Mouse (Mus musculus) yolk sac, embryonic 10.5 days (tissue): ENCODE data around the gene Ahnak.
"Not testable (repeated sequence)": the region's sequence is repeated elsewhere in the genome, so short reads cannot be mapped to it uniquely, and the experiment has no call there.

ENCODE experiments used
- DNase-seq: peaks from one replicate; pipeline ENCODE4 v3.0.0-alpha.2; 2017; ENCODE audit warnings: low spot score

The Ahnak gene

DNA sequence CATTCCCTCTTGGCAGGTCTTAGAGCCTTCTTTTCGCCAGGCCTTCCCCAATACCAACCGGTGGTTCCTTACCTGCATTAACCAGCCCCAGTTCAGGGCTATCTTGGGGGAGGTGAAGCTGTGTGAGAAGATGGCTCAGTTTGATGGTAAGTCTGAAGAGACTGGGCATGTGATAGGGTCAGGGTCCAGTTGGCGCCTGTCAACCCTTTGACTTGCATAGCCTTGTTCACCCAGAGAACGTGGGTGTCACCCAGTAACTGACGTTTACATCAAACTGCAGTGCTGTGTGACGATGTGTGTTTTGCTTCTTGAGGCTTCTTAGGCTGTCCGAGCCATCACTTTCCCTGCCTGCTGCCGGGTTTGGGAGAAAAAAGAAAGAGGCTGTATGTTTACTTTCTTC is 16.6 kb upstream of the Ahnak start:
- not testable (repeated sequence) for DNase-seq

GRCm38 (mm10) chr19:8974638-8975037 is 14.4 kb upstream of the Ahnak start:
- DNase-seq: no peak

- no peak for DNase-seq
These were observed 13.6 kb upstream of the Ahnak start for GRCm38 (mm10) chr19:8975491-8975890.

GRCm38 (mm10) chr19:8976535-8976934 is 12.5 kb upstream of the Ahnak start:
- no peak for DNase-seq

GRCm38 (mm10) chr19:8980771-8981170 is 8.3 kb upstream of the Ahnak start:
- no peak for DNase-seq

- no peak for DNase-seq
These were observed 7.5 kb upstream of the Ahnak start for GRCm38 (mm10) chr19:8981450-8982168.

- no peak for DNase-seq
These were observed 6.6 kb upstream of the Ahnak start for GRCm38 (mm10) chr19:8982303-8983149.

- peak; percentile 54 for DNase-seq
These were observed 5.9 kb upstream of the Ahnak start for GRCm38 (mm10) chr19:8983150-8983650.

- peak; percentile 71 for DNase-seq
These were observed 4.7 kb upstream of the Ahnak start for GRCm38 (mm10) chr19:8984255-8984868.

DNA sequence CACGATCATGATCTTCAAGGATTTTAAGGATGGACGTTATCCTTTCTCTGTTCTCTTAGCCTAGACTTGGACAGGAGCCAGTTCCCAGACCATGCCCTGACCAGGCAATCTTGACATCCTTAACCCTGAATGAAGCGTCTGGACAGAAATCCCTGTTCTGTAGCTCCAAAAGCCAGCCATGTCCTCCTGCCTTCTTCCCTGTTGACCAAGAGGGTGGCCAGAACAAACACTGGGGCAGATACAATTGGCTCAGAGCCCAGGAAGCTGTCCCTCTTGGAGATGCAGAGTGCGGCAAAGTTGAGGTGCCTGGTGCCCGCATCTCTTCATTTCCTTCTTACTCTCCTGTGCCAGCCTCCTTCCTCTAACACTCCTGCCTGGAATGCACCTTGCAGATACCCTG is 3.2 kb upstream of the Ahnak start:
- no peak for DNase-seq

DNA sequence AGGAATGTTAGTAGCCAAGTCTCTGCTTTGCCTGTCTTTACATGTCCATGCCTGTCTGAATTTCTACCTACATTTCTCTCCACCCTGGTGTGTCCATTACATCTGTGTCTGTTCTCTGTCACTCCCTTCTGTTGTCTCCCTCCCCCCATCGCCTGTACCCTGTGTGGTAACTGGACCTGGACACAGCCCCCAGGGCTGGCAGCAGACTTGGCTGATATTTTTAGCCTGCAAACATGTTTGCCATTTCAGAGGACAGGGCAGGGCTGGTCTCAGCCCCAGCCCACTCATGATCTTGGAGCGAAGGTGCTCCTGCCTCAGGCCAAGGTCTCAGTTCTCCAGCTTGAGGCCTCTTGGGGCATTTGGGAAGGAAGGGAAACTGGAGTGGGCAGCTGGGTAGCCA is 1.3 kb upstream of the Ahnak start:
- DNase-seq: no peak

DNA sequence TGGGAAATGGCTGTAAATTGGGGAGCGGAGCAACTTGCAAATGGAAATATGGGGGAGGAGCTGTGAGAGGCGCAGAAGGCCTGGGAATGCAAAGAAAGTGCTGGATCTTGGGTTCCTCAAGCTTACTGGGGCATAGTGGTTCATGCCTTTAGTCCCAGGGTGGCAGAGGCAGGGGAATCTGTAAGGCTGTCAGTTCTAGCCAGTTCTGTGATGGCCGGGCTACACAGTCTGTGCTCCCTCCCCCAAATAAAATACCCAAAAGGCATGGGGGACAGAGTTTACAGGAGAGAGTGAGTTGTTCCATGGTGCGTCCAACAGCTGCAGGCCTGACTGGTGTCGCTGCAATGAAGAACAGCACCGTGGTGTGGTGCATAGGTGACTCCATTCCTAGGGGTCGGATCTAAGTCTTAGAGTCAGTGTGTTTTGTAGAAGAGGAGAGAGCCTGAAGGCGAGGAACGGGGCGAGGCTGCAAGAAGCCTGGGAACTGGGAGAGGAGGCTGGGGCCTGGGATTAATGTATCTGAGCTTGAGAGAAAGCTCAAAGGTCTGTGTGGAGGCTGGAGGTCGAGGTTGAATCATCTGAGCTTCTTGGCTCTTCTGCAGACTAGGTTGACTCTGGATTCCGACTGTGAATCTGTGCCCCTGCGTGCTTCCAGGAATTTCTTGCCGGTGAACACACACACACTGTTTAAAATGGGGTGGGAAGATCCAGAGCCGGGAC is 578 bp upstream of the Ahnak start:
- DNase-seq: no peak

DNA sequence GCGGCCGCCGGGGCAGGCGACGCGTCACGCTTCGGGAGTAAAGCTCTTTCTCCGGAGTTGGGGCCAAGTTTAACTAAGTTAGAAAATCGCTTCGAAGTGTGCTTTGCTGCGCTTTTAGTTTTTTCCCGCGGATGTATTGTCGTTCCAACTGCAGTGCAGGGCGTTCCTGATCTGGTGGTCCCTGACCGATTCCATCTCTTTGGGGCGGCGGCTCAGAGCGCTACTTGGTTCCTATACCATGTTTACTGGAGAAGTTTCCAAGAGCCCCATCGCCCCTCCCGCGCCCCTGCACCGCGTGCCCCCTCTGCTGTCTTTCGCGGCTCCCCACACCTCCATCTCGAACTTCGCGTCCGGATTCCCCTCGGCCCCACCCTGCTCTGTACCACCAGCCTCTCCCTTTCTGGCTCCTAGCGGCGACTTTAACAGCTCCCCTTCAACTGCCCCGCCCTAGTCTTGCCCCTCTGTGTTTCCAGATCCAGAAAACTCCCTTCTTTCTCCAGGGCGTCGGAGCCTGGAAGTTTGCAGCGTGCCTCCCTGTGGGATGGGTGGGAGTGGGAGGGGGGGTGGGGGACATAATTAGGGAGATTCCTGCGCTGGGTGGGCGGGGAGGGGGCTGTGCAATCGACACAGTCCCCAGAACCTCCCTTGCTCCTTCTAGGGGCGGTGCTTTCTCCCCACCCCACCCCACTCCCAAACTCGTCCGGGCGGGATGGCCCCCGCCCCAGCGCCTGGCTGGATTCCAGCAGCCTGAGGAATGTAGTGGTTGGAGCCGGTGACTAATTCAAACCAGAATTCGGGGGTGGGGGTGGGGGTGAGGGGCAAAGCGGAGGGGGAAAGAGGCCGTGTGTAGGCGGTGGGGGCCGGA is 715 bp downstream of the Ahnak start:
- peak; percentile 88 for DNase-seq

DNA sequence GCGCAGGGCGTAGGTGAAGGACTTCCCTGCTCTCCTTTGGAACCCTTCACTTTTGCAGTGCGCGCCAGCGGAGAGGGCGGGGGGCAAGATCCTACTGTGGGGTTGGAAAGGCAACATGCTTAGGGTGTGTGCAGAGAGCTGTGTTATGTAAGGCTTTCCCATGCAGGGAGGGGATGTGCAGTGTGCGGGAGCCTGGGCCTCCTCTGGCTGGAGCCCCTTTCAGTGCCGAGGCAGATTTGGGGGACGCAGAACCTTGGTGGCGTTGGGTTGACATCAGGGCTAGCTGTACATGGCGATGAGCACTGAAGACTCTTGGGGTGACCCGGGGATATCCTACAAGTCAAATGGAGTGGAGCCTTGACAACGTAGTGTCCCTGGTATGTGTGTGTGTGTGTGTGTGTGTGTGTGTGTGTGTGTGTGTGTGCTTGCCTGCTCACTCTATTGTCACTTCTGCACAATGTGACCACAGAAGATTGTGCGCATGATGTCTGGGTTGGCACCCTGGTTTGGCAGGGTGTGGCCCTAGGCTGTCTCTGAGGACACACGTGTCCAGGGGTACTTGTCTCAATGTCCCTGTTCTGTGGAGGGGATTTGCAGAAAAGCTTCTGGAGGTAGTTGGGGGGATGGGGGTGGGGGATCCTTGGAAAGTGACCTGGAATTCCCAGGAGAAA is 1.5 kb downstream of the Ahnak start:
- no peak for DNase-seq

DNA sequence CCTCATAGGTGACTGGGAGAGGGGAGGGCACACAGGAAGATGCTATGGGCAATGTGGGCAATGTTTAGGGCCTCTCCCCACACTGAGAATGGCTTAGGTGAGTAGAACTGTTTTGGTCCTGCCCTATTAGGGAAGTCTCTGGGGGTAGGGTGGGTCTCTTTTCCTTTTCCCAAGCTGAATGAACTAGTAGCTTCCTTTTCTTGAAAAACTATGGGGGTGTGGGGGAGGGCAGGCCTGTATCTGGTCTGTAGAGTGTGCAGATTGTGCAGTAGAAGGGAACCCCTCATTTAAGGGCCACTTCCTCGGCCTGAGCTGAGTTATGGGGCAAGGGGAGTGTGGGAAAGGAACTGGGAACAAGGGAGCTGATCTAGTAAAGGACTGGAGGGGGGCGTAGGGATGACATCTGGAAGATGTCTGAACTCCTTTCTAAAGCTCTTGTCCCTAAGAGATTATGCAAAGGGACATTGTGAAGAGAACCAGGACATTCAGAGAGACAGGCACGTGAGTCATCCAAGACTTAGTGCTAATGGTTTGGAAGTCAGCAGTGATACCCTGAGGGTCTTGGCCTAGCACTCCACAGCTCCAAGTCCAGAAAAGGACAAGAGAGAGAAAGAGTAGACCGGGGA is 2.3 kb downstream of the Ahnak start:
- no peak for DNase-seq

GRCm38 (mm10) chr19:8991871-8992735 is 3.0 kb downstream of the Ahnak start:
- DNase-seq: no peak

- DNase-seq: peak; percentile 84
These were observed 3.9 kb downstream of the Ahnak start for GRCm38 (mm10) chr19:8992769-8993624.

- DNase-seq: no peak
These were observed 4.5 kb downstream of the Ahnak start for GRCm38 (mm10) chr19:8993625-8993912.
